Mouse (Mus musculus) liver, adult 2 months (tissue): ENCODE data around the gene Sulf2.

ENCODE experiments used
- CTCF ChIP-seq: fragments of 200-500 bp; IDR thresholded peaks from 2 replicates; pipeline ENCODE4 v1.5.1; 2011; ENCODE audit warnings: low read depth, low read length, control low read depth
- POLR2A ChIP-seq: fragments of 200-500 bp; IDR thresholded peaks from 2 replicates; pipeline ENCODE4 v1.6.1; 2011; ENCODE audit warnings: low read length, control low read depth; ENCODE audit not compliant: insufficient read depth; ENCODE audit errors: extremely low read depth

- TF ChIP-seq CTCF (no peak), POLR2A (no peak)
Measured at GRCm38 (mm10) chr2:166159276-166159675, 3.8 kb upstream of the Sulf2 start.
